Mouse (Mus musculus): ENCODE measurements at regions not wholly inside any gene's neighbourhood (a gene's known extent, or its start where the extent isn't known, plus 50 kb on each side); places are given as distances from the start of the nearest gene placed in this dataset.
"Not testable (repeated sequence)": the region's sequence is repeated elsewhere in the genome, so short reads cannot be mapped to it uniquely, and the experiment has no call there.

DNA sequence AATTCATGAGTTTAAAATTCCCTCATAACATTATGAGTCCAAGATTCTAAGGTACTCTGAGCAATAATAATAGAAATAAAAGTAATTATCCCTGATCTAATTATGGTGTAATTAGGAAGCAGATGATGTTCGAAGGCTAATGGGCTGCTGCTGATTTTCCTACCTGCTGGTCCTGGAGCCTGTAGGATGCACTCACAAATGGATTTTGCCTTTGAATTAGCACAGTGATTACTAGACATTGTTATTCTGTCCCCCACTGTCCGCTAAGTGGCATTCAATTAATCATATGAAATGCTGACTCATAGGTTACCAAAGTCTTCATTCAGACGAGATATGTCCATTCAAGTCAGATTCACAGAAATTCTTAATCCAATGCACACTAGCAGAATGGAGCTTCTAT, 246.0 kb upstream of the Klf6 start:
- no peak for DNase-seq

DNA sequence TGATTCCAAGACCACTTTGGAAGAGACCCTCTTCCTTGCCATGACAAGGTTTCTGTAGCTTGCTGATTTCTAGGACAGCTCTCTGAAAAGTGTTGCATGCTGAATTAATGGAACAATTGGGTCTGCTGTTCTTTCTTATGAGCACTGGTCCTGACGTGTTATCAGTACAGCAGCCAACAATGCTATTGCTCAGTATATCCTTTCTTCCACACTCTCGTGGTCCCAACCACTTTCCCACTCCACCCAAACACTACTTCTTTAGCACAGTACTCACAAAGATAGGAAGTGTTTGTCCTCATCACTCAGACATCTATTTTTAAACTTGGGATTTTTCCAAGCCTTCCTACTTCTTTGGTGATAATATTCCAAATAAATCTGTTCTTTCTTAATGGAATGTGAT, 233.2 kb upstream of the Klf6 start:
- no peak for DNase-seq

DNA sequence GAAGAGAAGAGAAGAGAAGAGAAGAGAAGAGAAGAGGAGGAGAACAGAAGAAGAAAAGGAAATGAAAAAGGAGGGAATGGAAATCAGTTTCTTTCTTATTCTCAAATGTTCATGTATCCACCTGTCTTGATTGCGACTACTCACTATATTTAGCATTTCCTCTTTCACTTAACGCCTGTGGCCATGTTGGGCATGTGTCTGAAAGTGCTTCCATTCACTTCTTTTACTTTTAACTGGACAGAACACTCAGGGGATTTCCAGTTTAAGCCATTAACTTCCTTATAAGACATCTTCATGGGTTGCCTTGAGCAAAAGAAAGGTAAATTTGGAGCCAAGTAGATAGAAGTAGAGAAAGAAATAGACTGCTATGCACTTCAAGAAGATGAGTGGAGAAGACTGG, 226.3 kb upstream of the Klf6 start:
- DNase-seq: no peak

DNA sequence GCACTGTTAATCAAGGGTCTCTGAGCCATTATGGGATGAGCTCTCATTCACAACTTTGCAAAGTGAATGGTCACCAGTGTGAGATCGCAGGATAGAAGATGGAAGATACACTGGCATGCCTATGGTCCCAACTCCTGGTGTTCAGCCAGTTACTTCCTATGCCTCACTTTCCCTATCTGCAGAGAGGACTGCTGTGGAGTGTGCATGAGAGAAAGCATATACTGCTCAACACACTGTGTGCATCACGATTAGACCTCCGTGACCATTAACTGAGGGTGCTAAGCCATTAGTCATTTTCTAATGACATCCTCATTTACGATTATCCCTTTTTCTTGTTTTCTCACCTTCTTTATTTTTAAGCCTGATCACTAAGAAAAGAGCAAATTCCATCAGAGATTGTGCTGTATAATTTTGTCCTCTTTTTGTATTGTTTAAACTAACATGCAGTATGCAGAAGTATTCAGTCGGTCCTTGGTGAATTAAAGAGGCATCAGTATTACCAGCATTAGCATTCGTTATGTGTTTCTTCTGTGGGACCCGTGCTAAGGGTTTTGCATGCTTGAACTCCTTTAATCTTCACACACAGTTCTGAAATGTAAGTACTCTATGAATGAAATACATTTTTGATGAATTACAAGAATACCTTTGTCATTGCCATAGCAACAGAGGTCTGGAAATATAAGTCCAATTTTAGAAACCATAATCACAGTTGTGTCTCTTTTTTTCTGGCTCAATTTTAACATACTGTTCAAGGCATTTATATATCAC, 219.4 kb upstream of the Klf6 start:
- DNase-seq: no peak

DNA sequence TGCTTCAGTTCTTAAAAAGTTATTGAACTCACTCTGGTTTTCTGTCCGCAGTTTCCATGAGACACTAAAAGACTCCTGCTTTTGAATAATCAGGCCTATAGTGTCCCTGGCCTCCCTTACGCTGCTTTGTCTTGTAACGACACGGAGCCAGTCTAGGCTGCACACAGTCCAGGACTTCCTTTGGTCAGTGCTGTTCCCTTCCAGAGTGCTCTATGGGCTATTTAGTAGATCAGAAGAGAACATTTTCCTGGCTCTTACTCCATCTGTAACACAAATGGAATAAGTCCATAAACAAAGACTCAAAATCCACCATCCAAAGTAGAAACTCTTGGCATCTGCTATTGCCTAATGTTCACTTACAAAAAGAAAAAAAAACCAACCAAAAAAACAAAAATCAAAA, 213.0 kb upstream of the Klf6 start:
- peak; percentile 22 for DNase-seq

DNA sequence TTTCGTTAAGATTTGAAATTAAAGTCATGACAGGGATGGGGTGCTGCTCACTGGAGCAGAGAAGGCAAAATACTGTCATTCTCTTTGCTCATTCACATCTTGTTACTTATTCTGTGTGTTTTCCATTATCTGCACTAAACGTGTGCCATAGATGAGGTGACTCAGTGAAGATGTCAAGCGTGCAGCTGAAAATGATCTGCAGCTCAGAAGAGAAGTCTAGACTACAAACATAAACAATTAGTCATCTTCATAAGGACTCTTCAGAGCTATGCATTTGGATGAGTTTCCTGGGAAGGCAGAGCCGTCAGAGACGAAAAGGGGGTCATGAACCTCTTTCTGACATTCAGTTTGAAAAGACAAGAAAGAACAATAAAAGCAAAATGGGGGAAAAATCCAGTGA, 203.7 kb upstream of the Klf6 start:
- no peak for DNase-seq

DNA sequence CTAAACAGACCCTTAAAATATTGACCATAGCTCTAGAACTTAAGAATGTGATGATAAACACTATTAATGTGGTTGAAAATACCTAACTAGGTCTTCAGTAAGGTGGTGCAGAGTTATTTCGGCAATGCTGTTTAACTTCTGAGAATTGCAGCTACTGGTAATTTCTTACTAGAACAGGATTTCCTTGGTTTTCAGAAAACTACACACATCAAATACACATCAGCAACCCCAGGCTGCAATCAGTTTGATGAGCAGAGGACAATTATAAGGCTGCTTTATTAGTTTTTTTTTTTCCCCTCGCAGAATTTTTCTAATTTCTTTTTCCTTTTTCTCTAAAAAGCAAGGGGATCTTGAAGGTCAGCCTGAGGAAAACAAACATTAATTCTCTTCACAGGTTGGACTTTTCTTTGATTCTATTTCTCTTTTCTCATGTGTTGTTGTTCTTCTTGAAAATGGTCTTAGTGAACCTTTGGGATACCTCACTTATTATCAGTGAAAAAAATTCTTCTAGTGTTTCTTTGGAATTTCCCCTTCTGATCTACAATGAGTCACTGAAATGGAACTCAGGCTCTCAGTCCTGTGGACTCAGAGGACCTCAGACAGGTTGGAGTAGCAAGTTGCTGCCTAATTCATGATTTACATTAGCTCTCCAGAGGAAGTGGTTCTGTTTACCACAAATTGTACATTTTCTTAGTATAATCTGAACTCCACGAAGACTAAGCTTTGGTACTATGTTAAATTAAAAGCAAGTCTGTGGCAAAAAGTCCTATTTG, 194.9 kb upstream of the Klf6 start:
- DNase-seq: no peak

DNA sequence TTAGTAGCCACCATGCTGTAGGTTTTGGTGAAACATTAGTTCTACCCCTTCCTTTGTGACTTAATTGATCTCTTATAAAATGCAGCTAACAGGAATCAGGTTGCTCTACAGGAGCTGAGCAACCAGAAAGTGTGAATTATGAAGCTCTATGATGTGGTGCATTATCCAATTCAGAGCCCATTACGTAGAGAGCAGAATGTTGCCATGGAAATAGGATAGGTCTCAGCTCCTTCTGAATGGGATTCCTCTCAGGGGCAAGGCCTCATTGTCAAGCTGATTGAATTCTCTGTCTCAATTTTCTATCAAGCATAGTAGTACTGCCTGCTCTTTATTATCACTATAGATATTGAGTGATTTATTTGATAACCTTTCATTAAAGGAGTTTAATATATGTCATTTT, 185.6 kb upstream of the Klf6 start:
- no peak for DNase-seq

DNA sequence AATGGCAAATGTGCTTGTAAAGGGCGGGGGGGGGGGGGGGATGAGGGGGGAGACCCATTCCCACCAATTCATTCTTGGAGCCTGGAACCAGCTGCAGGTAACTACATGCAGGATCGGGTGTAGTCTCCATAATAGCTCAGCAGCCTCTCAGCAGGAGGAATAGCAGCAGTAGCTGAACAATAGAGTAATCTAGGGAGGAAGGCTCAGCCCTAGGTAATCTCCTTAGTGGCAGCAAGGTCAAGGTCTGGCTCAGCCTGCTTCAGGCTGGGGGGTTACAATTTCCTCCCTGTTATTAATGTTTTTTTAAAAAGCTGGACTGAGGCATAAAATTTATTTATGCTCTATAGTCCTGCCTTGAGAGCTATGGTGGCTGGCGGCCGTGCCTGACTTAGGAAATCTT, 171.2 kb upstream of the Klf6 start:
- DNase-seq: no peak

DNA sequence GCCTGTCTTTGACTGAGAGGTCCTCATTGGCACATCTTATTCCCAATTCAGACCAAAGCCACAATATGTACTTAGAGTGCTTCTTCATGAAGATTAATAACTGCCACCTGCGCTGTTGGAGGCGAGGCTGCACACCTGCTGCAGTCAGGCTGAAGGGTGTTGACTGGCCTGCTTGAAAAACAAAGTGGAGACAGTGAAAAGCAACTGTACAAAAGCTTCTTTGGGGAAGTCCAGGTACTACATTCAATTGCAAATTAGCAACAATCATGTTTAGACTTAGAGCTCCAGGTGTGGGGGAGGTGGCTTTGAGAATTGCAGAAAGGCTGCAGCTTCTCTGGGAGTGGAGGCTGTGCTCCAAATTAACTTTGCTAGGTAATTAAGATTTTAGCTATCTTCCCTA, 170.6 kb upstream of the Klf6 start:
- DNase-seq: not testable (repeated sequence)

DNA sequence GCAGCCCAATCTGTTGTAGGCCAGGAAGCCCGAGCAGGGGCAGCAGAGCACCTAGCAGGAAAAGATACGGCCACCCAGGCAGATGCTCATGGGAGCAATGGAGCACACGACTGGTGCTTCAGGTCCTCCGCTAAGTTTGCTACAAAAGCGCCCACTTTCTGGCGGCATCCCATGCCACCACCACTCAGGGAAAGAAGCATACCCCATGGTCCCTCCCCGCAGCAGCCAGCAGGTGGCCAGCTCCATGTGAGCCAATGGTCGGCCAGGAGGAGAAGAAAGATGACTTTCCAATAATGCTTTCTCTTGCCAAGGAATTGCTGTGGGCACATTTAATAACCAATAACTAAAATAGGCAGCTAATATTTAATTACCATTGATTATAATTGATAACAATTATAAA, 166.7 kb upstream of the Klf6 start:
- DNase-seq: no peak

DNA sequence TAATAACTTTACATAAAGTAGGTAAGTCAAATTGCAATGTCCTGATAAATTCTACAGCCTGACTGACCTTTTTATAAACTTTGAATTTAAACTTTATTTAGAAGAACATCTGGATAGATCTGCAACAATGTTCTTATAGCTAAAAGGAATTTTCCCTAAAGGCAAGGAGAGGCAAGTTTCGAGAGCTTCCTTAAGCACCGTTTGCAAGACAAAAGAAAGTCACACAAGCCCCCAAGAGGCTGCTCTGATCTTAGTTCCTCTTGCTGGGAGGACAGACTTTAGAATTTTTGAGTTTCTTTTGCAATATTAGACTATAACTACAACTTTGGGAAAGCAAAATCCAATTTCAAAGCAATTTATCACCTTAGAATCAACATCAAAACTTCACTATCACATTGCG, 165.7 kb upstream of the Klf6 start:
- DNase-seq: not testable (repeated sequence)

DNA sequence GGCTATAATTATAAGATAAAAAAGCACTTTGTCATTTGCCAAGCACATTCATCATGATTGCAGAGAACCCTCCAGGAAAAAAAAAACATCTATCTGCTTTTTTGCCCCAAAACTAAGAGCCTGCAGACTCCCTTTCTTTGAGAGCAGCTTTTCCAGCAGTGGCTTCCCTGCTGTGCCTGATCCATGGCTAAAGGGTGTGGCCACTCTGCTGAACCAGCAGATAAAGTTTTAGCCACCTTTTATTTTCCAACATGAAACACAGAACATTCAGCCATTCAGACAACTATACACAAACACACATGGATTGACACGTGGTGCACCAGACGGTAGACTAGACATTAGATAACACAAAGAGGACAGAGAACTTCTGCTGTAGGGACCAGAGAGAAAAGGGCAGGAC, 164.9 kb upstream of the Klf6 start:
- no peak for DNase-seq

DNA sequence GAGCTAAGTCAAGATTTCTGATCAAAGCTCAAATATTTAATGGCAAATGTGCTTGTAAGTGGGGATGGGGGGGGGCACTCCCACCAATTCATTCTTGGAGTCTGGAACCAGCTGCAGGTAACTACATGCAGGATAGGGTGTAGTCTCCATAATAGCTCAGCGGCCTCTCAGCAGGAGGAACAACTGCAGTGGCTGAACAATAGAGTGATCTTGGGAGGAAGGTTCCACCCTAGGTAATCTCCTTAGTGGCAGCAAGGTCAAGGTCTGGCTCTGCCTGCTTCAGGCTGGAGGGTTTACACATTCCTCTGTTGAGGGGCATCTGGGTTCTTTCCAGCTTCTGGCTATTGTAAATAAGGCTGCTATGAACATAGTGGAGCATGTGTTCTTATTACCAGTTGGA, 164.0 kb upstream of the Klf6 start:
- DNase-seq: not testable (repeated sequence)

DNA sequence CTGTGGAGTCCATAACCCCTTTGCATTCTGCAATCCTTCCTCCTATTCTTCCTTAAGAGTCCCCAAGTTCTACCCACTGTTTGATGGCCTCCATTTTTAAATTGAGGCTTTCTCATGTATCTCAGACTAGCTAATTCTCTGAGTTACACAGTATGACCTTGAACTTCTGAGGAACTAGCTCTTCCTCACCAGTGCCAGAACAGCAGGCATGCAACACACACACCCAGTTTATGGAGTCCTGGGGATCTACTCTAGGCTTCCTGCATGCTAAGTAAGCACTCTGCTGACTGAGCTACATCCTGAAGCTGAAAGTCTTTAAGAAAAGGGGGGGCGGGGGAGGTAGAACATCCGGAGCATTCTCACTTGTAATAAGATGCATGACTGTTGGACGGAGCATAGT, 159.2 kb upstream of the Klf6 start:
- DNase-seq: no peak

DNA sequence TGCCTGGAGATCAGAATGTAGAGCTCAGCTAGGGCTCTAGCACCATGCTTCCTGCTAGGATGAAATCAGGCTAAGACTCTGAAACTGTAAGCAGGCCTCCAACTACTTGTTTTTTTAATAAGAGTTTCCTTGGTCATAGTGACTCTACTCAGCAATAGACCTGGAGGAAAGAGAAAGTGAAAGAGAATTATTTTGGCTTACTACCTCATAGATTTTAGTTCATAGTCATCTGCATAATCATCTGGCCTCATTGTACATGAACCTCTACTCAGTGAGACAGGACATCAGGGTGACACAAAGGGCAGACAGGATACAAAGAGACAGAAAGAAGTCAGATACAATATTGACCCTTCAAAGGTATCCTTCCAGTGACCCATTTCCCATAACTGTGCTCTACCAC, 156.3 kb upstream of the Klf6 start:
- no peak for DNase-seq

DNA sequence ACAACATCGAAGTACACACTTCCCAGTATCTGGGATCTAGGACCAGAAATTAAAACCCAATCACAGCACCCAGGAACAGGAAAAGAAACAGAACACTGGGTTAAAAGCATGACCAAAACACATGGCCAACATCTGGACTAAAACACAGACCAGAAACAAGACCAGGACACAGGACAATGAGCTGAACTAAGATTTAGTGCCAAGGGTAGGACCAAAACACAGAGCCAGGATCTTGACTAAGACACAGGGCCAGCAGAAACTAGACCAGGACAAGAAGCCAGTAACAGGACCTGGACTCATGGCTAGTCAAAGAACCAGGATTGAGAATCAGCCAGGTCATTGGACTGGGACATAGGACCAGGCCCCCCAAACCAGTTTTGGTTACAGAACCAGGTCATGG, 149.6 kb upstream of the Klf6 start:
- no peak for DNase-seq

DNA sequence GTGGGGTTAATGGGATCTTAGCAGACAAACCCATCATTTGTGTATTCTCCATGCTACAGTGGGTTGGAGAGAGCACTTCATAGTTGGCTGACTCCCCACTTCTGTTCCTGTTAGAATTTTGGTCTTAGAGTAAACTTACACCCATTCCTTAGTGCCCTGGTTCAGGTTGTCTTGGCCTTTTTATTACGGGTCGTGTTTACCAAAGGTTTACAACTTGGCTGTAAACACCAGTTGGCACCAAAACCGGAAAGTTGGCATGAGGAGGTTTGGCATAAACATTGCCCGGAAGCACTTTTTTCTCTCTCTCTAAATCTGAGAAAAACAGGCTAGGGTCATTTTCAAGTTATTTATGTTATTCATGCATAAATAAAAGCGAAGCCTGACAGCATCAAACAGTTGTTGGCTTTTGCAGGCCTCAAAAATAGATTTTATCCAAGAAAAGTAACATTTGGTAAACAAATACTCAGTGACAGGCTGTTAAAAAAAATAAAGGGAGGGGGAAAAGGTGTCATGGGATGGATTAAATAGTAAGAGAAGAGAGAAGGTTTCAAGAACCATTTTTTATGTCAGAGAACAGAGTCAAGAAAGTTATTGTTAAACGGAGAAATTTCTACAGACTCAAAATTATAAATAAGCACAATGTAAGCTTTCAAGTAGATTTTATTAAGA, 148.0 kb upstream of the Klf6 start:
- peak; percentile 65 for DNase-seq

DNA sequence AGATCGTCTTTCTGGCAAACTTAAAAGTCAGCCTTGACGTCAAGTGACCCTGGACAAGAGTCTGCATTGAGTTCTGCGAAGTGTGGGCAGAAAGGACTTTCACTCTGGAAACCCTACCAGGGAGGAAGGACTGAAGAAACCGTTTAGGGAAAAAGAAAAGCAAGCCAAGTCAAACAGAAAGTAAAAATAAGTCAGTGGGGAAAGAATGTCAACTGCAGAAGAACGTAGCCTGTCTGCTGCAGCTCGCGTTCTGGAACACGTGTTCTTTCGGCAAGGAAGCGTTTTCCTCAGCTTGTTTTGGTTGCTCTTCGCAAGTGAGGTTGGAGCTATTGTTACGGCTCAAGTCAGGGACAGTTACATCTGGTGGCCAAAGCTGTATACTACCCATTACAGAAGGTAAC, 147.1 kb upstream of the Klf6 start:
- DNase-seq: peak; percentile 71

DNA sequence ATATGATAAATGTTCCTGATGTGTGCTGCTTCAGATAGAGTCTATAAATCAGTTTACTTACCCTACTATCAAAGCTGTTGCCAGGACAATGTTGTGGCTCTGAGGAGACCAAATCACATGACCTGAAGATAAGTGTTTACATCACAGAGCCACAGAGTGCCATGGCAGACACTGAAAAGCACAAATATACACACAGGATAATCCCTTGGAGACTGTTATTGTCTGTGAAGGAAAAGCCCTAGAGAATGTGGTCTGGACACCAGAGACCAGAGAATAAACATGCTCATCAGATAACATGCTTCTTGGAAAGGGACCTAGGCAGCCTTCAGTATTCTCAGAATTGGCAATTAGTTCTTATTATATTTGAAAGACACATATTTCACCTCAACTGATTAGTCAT, 146.5 kb upstream of the Klf6 start:
- DNase-seq: peak; percentile 20

DNA sequence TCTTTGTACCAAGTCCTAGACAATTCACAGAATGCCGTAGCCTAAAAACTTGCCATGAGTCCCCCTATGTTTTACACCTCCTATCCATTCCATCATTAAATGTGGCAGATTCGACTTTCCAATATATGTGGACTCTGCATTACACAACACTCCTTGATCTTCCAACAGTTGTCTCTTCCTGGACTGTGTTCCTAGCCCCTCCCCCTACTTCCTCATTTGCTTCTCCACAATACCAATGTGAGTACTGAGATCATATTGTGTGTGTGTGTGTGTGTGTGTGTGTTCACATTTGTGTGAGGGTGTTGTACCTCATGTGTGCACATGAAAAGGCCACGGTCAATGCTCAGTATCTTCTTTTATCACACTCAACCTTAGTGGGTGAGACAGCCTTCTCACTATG, 144.5 kb upstream of the Klf6 start:
- no peak for DNase-seq

DNA sequence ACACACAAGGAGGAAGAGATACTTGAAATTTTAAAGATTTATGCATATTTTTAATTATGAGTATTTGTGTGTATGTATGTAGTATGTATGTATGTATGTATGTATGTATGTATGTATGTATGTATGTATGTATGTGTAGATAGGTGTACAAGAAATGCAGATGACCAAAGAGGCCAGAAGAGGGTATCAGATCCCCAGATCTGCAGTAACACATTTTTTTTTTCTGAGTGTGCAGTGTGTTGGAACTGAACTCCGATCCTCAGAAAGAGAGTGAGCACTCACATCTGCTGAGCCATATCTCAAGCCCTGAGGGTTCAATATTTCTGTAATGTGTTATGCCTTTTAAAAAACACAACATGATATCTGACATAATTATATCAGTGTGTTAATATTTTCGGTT, 138.0 kb upstream of the Klf6 start:
- no peak for DNase-seq

DNA sequence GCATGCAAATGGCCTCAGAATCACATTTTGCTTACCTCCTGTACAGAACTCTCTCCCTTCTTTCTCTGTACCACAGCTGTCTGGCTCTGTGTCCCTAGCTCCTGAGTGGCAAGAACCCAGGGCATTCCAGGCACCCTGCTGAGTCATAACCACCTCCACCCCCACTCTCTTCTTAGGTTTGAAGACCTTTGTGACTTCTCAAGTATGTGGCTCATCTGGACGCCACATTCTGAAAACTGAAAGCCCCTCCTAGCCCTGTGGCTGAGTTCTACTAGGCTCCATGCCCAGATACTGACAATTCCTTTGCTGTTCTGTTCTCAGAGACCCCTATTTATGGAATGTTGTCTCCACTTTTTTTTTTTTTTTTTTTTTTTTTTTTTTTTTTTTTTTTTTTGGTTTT, 136.9 kb upstream of the Klf6 start:
- DNase-seq: no peak

DNA sequence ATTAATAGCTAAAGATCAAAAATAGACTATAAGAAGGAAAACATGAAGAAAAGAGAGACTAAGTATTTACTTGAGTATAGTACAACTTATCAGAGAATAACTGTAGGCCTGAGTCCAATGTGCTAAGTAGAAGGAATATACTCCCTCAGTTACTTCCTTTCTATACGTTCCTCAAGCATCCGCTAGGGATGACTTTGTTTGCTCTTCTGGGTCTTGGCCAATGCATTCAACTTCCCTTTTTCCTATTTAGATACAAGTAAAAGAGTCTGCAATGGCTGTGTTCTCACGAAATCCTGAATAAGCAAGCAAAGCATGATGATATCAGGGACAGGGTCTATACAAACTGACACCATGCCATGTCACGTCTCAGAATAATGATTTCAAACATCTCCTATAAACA, 135.3 kb upstream of the Klf6 start:
- no peak for DNase-seq

Measured in lung, postnatal 10 days (tissue).